Mouse (Mus musculus) lung, postnatal 0 days (tissue): Measurements from ENCODE around the gene Clip2.

Experiments used
- CTCF ChIP-seq: IDR thresholded peaks from 2 replicates; pipeline ENCODE4 v1.5.1; 2016; ENCODE audit warnings: antibody characterized with exemption, mild to moderate bottlenecking
- EP300 ChIP-seq: IDR thresholded peaks from 2 replicates; pipeline ENCODE4 v1.6.1; 2016; ENCODE audit warnings: antibody characterized with exemption, mild to moderate bottlenecking, control low read depth

- no peak for TF ChIP-seq EP300
- no peak for TF ChIP-seq CTCF
These were observed 61.0 kb downstream of the Clip2 start for GRCm38 (mm10) chr5:134491206-134491605.
